Comparison of ENCODE assay signal across 15 mouse cellular contexts in genomic region chr13:74305380-74305779, GRCm38 (mm10). TPM values are rescaled to one million over a fixed set of nuclear protein-coding genes. Genes with fewer than 3 reads are reported as not detected.
"Had no signal": no experiment of that assay in that cellular context is flagged by ENCODE, and none has a peak within 500 bp of the region (broad histone marks: within the 10 kb centered on the region; RNA-seq: fewer than 3 reads in every experiment).

No protein-coding gene starts in this region.

- DNase-seq: lung, embryonic 14.5 days; lung, postnatal 10 days; lung, postnatal 4 days; midbrain, embryonic 14.5 days; retina, postnatal 1 day; right cerebral cortex, adult 18-20 months; right cerebral cortex, postnatal 25 days; right cerebral cortex, postnatal 4 days; spleen, adult 18-20 months; thymus, adult 18-20 months; thymus, postnatal 14 days; thymus, postnatal 36 days had no signal

- ATAC-seq: midbrain, embryonic 16.5 days had no signal

RNA-seq across cellular contexts. Expression of gene Lrrc14b, which starts 58.4 kb away (rescaled TPM):
- total RNA-seq: megakaryocyte, adult 5-6 weeks; megakaryocyte-erythroid progenitor cell, adult 5-6 weeks had no signal
